Mouse (Mus musculus): Measurements from ENCODE around the gene Zfp697.
"Not testable (repeated sequence)": the region's sequence is repeated elsewhere in the genome, so short reads cannot be mapped to it uniquely, and the experiment has no call there.

Zfp697 gene

GRCm38 (mm10) chr3:98524552-98524951, 142.3 kb downstream of the Zfp697 start:
- not testable (repeated sequence) for DNase-seq

DNA sequence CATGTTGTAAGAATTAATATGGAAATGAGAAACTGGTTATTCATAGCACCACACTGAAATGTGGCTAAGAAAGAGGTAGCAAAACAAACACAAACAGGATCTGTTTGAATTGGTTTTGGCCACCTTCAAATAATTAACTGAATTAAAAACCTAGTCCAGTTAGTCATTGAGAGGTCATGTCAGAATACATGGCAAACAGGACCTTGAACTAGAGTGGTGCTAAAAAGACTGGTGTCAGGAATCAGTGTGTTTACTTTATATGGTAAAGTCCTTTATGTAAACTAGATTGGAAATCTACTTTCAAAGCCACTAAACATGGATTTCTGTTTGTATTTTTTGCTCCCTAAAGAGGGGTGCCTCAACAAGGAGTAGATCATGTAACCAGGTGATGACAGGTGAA, 142.7 kb downstream of the Zfp697 start:
- not testable (repeated sequence) for DNase-seq

DNA sequence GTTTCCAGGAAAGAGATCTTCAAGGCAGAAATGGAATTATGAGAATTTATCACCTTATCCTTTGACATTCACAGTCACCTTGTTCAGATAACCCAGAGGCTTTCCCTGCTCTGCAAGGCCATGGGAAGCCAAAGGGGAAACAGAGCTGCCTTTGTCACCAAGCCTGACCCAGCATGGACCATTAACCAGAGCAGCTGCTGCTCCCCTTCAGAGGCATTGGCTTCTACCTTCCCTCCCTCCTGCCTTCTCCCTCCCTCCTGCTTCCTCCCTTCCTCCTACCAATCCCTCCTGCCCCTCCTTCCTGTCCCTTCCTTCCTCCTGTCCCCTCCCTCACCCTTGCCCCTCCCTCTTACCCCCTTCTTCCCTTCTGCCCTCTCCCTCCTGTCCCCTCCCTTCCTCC, 165.4 kb downstream of the Zfp697 start:
- not testable (repeated sequence) for DNase-seq

DNA sequence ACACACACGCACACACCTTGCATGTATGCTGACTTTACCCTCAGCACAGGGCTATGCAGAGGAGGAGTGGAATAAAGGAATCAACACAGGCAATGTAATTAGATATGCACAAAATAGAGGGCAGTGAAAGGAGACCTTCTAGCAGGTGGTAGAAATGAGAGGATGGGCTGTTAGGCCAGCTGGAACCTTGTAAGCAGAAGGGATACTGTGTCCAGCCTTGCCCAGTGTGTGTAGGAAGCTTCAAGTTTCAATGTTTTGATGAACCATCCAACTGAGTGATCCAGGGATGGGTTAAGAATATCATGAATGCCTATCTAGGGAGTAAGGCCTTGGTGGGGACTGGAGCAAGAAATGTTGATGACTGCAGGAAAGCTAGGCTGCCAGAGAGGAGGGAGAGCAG, 166.2 kb downstream of the Zfp697 start:
- not testable (repeated sequence) for DNase-seq

GRCm38 (mm10) chr3:98550215-98550614, 168.0 kb downstream of the Zfp697 start:
- not testable (repeated sequence) for DNase-seq

GRCm38 (mm10) chr3:98550832-98551231, 168.6 kb downstream of the Zfp697 start:
- not testable (repeated sequence) for DNase-seq

- not testable (repeated sequence) for DNase-seq
Observed at GRCm38 (mm10) chr3:98560711-98561110, 178.4 kb downstream of the Zfp697 start.

GRCm38 (mm10) chr3:98563831-98564230, 181.6 kb downstream of the Zfp697 start:
- DNase-seq: not testable (repeated sequence)

GRCm38 (mm10) chr3:98564894-98565293, 182.6 kb downstream of the Zfp697 start:
- DNase-seq: not testable (repeated sequence)

- DNase-seq: not testable (repeated sequence)
Observed at GRCm38 (mm10) chr3:98567717-98568116, 185.5 kb downstream of the Zfp697 start.

GRCm38 (mm10) chr3:98581024-98581423, 198.8 kb downstream of the Zfp697 start:
- not testable (repeated sequence) for DNase-seq

- DNase-seq: not testable (repeated sequence)
Observed at GRCm38 (mm10) chr3:98582202-98582601, 199.9 kb downstream of the Zfp697 start.

DNA sequence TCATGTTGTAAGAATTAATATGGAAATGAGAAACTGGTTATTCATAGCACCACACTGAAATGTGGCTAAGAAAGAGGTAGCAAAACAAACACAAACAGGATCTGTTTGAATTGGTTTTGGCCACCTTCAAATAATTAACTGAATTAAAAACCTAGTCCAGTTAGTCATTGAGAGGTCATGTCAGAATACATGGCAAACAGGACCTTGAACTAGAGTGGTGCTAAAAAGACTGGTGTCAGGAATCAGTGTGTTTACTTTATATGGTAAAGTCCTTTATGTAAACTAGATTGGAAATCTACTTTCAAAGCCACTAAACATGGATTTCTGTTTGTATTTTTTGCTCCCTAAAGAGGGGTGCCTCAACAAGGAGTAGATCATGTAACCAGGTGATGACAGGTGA, 200.4 kb downstream of the Zfp697 start:
- DNase-seq: not testable (repeated sequence)

DNA sequence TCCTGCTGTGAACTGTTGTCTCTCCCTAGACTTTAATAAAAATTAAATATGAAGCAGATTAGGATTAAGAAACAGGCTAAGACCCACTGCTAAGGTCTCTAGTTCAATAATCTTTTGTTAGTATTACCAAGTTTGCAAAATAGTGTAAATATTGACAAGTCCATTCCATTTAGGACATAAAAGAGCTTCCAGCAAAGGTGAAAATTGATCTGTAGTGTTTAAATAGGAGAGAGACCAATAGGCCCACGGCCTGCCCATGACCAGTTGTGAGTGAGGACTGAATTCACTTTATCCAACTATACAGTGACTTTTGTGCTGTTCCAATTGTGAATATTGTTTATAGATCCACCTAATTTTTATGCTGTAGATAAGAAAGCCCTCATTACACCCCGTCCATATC, 205.5 kb downstream of the Zfp697 start:
- DNase-seq: no peak

DNA sequence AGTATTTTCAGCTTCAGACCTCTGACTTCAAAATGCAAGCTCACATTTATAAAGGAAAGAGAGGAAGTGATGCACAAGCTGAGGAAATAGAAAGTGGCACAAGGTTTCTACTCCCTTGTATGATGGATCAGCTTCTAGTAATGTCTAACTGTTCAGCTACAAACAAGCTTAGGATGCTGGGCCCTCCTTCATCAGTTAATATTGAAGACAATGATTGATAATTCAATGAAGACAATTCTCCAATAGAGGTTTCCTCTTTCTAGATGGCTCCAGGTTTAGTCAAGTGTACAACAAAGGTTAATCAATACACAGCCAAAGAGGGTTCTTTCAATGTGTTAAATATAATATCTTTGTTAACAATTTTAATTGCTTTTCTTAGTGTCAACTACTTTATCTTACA, 206.4 kb downstream of the Zfp697 start, which contains the start of gene Gm10681:
Gm10681 (minus strand) TSS at position 101 of the 400 bp plus-strand sequence.
- no peak for DNase-seq

DNA sequence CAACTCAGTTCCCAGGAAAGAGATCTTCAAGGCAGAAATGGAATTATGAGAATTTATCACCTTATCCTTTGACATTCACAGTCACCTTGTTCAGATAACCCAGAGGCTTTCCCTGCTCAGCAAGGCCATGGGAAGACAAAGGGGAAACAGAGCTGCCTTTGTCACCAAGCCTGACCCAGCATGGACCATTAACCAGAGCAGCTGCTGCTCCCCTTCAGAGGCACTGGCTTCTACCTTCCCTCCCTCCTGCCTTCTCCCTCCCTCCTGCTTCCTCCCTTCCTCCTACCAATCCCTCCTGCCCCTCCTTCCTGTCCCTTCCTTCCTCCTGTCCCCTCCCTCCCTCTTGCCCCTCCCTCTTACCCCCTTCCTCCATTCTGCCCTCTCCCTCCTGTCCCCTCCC, 231.3 kb downstream of the Zfp697 start:
- DNase-seq: not testable (repeated sequence)

- DNase-seq: no peak
Observed at GRCm38 (mm10) chr3:98613963-98614362, 231.7 kb downstream of the Zfp697 start.

- not testable (repeated sequence) for DNase-seq
Observed at GRCm38 (mm10) chr3:98614406-98614927, 232.2 kb downstream of the Zfp697 start.

- not testable (repeated sequence) for DNase-seq
Observed at GRCm38 (mm10) chr3:98616244-98616643, 234.0 kb downstream of the Zfp697 start.

GRCm38 (mm10) chr3:98616786-98617185, 234.5 kb downstream of the Zfp697 start:
- not testable (repeated sequence) for DNase-seq

DNA sequence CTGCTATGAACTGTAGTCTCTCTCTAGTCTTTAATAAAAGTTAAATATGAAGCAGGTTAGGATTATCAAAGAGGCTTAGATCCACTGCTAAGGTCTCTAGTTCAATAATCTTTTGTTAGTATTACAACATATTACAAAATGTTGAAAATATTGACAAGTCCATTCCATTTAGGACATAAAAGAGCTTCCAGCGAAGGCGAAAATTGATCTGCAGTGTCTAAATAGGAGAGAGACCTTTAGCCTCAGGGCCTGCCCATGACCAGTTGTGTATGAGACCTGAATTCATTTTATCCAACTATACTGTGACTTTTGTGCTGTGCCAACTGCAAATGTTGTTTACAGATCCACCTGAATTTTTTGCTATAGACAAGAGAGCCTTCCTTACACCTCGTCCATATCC, 247.4 kb downstream of the Zfp697 start:
- no peak for DNase-seq

DNA sequence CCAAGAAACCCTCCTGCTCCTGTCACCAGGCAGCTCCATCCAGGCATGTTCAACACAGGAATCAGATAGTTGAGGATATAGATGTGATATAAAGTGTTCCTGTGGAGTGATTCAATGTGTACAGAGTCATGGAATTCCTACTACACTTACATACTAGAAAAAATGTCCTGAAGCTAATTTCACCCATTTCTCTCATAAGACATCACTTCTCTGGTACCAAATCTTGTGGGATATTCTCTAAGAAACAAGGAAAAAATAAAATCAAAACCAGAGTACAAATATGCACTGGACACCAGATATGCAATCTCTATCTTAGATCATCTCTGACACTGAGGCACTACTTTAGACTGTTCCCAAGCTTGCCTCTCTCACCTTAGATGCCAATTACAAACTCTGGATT, 247.9 kb downstream of the Zfp697 start, which contains the start of gene Hsd3b5:
Hsd3b5 (minus strand) TSS at position 101 of the 400 bp plus-strand sequence.
- no peak for DNase-seq

DNA sequence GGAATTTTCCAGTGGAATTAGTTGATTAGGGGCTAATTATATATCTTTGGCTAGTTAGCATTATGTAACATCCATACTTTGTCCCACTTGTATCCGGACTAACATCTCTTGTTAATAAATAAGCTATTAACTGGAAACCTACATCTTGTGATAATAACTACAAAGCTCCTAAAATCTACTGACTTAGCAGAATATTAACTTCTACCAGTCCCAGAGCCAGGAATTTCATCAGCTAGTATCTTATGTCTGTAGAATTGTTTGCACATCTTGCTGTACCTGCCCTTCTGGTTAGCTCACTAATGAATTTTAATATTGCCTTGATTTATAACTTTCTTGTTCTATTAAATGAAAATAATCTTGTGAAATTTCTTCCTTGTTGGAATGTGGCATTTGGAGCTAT, 252.9 kb downstream of the Zfp697 start:
- DNase-seq: no peak

GRCm38 (mm10) chr3:98680786-98681185, 298.5 kb downstream of the Zfp697 start:
- DNase-seq: no peak

- no peak for DNase-seq
Observed at GRCm38 (mm10) chr3:98682401-98682800, 300.1 kb downstream of the Zfp697 start.

Measured in cerebellum, adult 11-12 months (tissue).